Mouse (Mus musculus): Measurements from ENCODE around the gene Apela.

Apela gene

DNA sequence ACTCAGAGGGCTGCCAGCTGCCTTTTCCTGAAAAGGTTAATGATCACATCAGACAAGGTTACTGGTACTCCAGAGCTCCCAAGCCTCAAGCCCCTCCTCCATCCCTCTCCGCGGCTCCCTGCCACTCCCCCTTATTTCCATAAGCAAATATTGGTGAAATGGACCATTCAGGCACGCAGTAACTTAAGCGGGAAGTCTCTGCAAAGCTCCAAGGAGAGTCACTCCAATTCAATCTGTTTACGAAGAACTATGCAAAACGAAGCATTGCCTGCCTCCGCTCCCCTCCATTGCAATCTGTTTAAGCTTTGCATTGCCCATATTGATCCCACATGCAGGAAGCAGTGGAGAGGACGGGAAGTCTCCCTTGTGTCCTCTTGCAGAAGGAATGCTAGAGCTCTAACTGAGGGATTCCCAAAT, at the start of gene Apela:
Gene Apela, minus strand, starts transcription at position 220 of the 417 bp plus-strand sequence.
- peak; percentile 70 for DNase-seq (ENCODE audit: low read depth, low spot score)

DNA sequence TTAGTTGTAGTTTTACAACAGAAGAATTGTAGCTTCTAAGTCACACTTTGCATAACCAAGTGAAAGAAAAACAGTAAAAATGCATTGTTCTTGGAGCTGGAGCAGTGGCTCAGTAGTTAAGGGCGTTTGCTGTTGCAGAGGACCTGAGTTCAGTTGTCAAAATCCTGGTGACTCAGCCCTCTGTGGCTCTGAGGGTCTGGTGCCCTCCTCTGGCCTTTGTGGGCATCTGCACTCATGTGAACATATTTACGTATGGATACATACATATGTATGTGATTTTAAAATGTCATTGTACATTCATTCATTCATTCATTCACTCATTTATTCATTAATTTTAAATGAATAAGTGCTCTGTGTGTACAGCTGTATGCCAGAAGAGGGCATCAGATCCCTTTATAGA, 48.5 kb upstream of the Apela start:
- no peak for DNase-seq (ENCODE audit: low read depth, low spot score)

DNA sequence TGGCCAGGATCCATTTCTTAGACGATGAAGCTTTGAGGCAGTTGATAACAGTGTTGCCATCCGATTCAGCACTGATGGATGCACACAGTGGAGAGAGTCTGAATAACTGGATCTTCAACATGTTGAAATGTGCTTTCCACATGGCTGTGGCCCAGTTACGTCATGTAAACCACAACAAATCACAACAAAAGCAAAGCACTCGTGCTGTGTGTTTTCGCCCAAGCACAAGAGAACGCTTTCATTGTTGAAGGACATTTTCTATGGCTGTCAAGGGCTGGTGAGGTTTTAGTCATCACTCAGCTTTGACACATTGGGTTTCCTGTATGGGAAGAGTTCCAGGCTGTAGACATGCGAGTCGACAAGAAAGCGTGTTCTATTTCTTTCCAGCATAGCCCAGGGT, 43.6 kb upstream of the Apela start:
- no peak for DNase-seq (ENCODE audit: low read depth, low spot score)

DNA sequence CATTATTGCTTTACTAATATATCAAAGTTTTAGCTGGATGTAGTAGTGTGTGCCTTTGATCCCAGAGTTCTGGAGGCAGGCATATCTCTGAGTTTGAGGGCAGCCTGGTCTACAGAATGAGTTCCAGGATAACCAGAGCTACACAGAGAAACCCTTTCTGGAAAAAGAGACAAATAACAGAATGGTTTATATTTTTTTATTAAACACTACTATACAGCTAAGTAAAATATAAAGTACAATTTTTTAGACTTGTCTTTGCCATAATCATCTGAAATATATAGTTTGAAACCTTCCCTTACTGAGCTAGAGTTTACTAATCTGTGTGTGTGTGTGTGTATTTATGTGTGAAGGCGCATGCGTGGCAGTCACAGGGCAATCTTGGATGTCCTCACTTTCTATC, 37.6 kb upstream of the Apela start, which contains the start of gene Gm10663:
Gene Gm10663, plus strand, starts transcription at position 301 of the 400 bp plus-strand sequence.
- DNase-seq (ENCODE audit: low read depth, low spot score) = no peak

DNA sequence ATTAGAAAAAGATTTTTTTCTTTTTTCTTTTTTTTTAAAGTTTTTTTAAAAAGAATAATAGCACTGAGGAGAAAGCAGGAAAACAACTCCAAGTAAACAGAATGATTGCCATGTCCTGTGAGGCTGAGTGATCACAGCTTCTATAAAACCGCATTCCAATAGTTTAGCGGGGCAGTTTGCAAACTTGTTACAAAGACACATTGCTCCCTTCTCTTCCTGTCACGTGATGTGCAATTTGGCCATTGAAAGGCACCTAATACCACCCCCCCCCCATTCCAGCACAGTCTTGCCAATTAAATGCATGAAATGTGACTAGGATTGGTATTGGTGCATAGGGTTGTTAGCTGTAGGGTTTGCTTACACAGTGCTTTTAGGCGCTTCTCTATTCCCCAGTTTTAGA, 33.9 kb upstream of the Apela start:
- no peak for DNase-seq (ENCODE audit: low read depth, low spot score)

DNA sequence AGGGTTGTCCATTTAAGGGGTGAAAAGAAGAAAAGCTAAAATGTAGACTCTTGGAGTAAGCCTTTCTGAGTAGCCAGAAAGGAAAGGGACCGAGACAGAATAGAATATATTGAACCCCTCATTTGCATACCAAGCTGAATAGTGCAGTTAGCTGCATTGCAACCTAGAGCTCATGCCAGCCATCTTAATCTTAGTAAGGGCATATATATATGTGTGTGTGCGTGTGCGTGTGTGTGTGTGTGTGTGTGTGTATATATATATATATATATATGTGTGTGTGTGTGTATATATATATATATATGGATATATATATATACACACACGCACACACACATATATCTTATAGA, 31.3 kb upstream of the Apela start:
- no peak for DNase-seq (ENCODE audit: low read depth, low spot score)

DNA sequence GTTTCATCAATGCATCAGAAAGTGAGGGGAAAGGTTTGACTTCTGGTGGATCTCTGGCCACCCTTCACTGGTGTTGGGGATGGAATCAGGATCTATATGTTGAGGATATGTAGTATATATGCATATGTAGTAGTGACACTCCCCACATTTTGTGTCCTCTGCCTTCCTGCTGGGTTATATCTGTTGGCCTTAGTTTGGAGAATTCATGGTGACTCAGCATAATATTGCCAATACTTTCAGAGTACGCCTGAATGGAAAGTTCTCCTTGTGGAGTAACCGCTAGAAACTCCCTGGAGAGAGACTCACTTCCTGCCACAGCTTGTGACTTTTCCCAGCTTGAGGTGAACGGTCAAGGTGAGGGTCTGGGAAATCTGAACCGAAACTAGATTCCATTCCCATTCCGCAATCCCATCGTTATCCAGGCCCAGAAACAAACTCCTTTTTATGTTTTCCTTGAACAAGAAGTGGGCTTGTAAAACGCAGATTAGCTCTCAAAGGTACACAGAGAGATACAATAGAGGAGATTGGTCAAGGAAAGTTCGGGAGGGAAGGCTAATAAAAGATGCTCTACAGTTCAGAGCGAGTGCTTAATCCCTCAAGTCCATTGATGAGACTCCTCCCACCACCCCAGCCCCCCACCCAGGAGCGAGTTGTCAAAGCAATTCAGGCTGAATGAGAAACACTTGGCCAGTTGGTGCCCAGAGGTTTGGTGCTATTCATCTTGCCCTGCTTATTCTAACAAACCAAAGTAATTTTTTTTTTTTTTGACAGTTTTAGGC, 30.7 kb upstream of the Apela start:
- DNase-seq (ENCODE audit: low read depth, low spot score) = peak; percentile 30

DNA sequence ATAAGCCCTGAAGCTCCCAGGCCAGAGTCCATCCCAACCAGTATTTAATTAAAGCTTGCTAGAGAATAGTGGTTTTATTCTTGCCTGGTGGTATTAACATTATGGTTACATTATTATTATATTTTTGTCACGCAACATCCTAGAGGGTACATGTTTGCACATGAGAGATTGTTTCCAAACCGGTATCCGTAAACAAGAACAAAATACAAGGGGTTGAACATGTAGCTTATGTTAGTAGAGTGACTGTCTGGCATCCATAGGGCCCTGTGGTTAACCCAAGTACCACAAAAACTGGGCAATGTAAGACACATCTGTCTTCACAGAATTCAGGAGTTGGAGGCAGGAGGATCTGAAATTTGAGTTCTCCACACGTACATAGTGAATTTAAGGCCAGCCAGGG, 29.9 kb upstream of the Apela start:
- no peak for DNase-seq (ENCODE audit: low read depth, low spot score)

DNA sequence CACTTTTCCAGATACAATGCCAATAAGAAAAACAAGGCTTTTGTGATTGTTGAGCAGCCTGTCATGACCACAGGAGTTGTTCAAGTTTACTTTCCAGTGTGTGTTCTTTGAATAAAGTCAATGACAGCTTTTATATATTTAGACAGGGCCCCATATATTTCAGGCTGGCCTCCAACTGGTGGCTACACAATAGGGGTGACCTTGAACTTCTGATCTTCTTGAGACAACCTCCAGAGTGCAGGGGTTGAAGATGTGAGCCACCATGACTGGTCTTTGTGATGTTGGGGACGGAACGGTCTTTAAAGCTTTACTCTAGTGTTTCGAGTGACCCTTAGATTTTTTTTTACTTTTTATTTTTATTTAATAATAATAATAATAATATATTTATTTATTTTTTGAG, 28.5 kb upstream of the Apela start:
- no peak for DNase-seq (ENCODE audit: low read depth, low spot score)

DNA sequence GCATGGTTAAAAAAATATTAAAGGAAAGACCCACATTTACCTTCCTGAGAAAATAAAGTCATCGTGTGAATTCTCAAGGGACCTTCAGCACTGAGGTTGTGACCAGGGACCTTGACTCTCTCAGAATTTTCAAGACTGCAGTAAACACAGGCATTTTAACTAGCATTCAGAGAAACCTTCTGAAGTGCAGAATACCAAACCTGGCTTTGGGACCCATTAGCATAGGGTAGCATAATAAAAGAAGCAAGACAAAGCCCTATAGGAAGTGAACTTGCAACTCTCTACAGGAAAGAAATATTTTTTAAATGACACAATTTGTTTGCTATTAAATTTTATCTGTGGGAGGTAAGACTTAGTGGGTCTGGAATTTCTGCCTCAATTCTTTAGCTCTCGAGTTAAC, 26.9 kb upstream of the Apela start:
- DNase-seq (ENCODE audit: low read depth, low spot score) = no peak

DNA sequence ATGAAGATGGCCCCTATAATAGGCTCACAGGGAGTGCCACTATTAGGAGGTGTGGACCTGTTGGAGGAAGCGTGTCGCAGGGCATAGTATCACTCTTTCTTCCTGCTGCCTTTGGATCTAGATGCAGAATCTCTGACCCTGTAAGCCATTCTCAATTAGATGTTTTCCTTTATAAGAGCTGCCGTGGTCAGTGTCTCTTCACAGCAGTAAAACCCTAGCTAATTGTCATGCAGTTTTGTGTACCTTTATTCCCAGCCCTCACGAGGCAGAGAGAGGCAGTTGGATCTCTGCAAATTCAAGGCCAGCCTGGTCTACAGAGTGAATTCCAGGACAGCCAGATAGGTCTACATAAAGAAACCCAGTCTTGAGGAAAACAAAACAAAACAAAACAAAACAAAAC, 25.1 kb upstream of the Apela start:
- DNase-seq (ENCODE audit: low read depth, low spot score) = no peak

DNA sequence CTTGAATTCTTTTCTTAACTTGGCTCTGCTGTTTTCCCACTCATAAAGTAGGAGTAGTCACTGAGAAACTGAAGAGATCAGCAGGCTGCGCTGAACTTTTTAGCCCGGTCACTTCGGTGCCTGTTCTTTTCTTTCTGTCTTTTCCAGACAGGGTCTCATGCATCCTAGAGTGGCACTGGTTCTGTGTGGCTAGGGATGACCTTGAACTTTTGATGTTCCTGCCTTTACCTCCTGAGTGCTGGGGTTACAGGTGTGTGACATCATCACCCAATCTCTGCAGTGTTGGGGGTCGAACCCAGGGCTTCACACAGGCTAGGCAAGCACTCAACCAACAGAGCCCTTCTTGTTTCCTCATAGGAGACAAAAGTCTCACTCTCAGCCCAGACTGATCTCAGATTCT, 19.6 kb upstream of the Apela start:
- no peak for DNase-seq (ENCODE audit: low read depth, low spot score)

DNA sequence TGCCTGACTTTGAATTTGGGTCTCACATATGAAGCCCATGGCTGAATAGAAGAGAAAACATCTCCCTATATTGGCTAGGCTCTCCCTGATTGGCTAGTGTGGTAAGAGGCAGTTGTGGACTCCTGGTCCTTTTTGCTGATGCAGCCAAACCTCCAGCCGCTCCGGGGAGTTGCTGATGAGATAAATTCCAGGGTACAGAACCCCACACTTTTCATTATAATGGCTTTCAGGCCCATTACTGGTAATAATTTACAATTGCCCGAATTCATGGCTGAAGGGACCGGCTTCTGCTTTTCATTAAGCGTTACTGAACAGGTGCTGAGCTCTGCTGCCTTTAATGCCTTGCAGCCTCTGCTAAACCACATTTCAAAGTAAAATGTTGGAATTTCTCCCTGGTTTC, 16.8 kb upstream of the Apela start:
- DNase-seq (ENCODE audit: low read depth, low spot score) = peak; percentile 44

DNA sequence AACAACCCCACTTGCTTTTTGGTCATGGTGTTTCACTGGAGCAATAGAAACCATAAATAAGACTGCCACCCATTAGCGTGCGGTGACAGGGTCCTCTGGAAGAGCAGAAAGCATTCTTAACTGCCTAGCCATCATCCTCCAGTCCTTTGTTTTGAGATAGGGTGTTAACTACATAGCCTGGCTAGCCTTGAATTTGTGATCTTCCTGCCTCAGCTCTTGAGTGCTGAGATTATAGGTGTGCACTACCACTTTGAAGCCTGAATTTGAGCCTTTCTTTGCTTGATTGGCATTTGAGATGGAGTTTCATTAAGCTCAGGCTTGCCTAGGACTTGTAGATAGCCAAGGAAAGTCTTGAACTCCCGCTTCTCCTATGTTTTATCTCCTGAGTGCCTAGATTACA, 16.4 kb upstream of the Apela start:
- no peak for DNase-seq (ENCODE audit: low read depth, low spot score)

DNA sequence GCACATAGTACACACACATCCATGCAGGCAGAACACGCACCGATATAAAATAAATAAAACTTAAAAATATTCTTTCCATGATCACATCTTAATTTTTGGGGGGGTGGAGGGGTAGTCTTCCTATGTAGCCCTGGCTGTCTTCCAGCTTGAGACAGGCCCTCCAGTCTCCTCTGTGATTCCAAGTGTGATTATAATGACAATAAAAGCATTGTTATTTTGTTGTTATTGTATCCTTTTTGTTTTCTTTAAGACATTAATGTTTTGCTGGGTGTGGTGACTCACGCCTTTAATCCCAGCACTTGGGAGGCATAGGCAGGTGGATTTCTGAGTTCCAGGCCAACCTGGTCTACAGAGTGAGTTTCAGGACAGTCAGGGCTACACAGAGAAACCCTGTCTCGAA, 10.7 kb upstream of the Apela start:
- DNase-seq (ENCODE audit: low read depth, low spot score) = no peak

DNA sequence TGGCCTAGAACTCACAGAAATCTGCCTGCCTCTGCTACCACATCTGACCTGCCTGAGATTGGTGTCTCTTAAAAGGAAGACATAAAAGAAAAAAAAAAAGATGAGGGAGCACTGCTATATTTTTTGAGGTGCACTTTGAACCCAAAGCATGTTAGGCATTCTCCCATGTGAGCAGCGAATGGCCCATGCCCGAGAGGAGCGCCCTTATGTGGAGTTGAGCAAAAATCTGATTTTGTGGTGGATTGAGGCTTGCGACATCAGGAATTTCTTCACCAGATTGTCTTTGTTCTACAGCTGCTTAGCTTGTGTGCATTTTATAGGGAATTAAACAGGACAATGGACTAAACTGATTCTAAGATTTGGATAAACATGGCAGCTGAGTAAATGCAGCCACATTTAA, 10.1 kb upstream of the Apela start:
- no peak for DNase-seq (ENCODE audit: low read depth, low spot score)

DNA sequence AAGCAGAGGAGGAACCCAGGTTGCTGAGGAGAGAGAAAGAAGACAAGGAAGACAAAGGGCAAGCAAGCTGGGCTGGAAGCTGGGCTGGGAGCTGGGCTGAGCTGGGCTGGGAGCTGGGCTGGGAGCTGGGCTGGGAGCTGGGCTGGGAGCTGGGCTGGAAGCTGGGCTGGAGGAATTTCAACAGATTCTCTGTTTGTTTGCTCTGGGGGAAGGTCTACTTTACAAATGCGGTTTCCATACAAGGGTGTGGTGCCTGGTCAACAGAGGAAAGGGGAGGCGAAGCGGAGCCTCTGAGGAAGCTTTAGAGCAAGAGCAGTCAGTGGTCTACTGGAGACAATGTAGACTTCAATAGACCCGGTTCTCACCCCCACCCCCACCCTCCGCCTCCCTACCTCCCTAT, 9.4 kb upstream of the Apela start:
- no peak for DNase-seq (ENCODE audit: low read depth, low spot score)

DNA sequence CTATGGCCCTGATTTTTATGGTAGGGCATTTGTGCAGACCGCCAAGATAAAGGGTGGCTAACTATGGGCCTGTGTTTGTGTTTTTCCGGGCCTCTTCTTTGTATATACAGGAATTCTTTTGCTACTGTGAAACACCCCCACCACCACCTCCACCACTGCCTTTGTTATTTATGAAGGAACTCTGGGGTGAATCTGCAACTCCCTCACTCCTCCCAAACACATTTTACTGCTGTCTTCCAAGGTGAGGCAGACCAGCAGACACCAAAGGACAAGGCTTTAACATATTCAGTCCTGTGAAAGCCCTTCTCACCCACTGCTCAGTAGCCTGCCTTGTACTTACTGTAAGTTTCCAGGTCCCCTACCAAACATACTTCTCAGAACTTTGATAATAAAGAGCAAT, 3.0 kb downstream of the Apela start:
- DNase-seq (ENCODE audit: low read depth, low spot score) = no peak

DNA sequence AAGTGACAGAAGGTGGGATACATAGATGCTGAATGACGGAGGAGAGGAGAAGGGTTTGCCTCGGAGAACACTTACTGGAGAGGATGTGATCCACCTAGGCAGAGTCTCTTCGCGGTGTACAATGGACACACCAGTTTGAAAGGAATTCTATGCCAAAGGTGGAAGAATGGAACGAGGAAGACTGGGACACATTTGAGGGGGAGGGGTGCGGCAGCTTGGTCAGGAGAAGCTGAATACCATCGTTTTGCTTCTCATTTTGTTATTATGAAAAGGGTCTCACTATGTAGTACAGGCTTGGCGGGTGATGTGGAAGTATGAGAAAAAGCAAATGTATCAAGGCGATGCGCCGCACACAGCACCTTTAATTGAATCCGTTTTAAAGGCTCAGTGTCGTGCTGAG, 4.1 kb downstream of the Apela start:
- DNase-seq (ENCODE audit: low read depth, low spot score) = no peak

DNA sequence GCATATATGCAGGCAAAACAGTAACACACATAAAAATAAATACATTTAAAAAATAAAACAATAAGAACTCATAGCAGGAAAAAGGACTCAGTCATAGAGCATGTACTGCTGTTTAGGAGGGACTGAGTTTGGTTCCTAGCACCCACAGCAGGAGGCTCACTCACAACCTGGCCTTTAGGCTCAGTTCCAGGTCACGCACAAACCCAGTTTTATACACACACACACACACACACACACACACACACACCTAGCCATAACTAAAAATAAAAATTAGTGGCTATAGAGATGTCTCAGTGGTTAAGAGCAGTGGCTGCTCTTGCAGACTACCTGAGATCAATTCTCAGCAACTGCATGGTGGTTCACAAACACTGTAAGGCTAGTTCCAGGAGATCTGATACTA, 5.0 kb downstream of the Apela start:
- DNase-seq (ENCODE audit: low read depth, low spot score) = no peak

DNA sequence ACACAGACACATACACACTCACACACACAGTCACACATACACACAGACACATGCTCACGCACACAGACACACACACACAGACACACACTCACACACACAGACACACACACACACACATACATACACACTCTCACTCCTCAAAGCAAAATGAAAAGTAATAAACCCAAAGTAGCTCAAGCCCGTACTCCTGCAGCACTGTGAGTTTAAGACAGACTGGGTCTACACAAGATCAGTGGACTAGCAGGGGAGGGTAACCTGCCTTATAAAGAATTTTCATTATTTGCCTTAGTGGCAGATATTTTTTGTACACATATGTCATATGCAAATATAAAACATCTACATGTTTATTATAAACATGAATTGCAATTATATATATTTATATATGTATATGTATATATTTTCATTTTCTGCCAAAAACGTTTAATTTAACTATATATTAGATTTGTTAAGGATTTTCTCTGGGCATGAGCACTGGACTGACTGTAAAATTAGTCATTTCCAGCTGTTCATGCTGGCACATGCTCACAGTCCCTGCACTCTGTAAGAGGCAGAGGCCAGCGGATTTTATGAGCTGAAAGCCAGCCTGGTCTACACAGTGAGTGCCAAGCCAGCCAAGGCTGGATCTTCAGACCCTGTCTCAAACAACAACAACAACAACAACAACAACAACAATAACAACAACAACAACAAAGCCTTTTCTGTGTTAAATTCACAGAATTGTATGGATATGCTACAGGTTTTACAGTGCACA, 6.2 kb downstream of the Apela start:
- DNase-seq (ENCODE audit: low read depth, low spot score) = no peak

DNA sequence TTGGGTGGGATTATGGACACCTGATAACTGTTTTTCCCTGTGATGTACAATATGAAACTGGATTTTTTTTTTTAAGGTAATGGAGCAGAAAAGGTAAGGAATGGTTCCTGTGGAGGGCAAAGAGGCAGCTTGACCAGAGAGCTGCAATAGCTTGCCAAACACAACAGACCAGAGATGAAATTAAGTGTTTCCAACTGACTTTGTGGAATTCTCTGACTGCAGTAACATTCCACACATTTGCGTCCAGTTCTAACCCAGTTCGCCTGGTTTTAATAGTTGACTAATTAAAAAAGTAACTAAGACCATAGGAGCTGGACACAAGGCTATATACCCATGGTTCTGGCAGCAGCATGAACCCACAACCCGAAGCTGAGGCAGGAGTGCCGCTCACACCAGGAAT, 7.4 kb downstream of the Apela start:
- DNase-seq (ENCODE audit: low read depth, low spot score) = no peak

DNA sequence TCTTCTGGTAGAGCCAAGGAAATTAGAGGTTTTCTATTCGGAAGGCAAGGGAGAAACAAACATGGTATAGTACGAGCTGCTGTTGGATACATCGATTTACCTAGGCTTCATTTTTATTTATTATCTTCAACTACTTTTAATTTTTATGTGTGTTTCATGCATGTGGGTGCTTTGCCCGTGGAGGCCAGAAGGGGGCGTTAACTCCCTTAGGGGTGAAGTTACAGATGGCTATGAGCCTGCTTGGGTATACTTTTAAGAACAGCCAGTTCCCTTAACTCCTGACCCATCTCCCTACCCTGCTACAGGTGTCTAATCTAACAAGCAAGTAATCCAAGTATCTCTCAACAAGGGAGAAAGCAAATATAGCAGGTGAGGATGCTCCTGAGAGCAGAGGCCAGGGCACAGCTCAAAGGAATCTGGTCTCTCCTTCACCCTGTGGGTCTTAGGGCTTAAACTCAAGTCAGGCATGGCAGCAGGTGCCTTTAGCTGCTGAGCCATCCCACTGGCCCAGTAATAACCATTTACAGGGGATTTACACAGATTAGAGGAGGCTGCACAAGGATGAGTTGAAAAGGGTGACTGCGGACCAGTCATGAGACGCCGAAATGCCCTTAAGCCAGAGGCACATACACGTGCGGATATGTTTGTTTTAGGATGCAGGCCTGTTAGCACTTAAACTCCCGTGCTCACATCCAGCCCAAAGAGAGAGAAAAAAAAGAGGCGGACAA, 8.0 kb downstream of the Apela start:
- DNase-seq (ENCODE audit: low read depth, low spot score) = no peak

Data from mesoderm, embryonic 11.5 days (tissue).